Mouse (Mus musculus): Measurements from ENCODE around the gene Tmem167.

DNA sequence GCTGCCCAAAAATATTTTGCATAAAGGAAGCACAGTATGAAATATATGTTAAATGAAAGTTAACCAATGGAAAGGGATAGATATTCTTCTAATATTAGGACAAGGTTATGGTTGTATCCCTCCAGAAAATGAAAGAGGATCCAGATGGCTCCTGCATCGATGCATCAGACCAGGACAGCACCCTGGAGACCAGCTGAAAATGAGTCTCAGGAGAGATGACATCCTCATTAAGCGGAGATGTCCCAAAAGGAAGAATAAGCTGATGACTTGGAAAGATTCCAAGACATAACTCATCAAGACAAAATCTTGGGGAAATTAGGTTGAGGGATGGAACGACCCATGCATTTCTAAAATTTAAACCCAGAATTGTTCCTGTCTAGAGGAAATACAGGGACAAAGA lies 36.5 kb upstream of the Tmem167 start:
- TF ChIP-seq CTCF (IDR thresholded peaks at IDR 0.05) (no peak), EP300 (IDR thresholded peaks at IDR 0.05) (no peak)
